Mouse (Mus musculus) heart, adult 2 months (tissue): ENCODE measurements at regions not wholly inside any gene's neighbourhood (a gene's known extent, or its start where the extent isn't known, plus 50 kb on each side); places are given as distances from the start of the nearest gene placed in this dataset.

Experiments used
- DNase-seq, 2 experiments: peaks; one replicate each; pipeline ENCODE4 v3.0.0; 2021
- H3K27ac ChIP-seq: fragments of 200-600 bp; 2 replicates; pipeline ENCODE4 v1.8.1; 2022
- H3K27me3 ChIP-seq: fragments of 200-500 bp; 2 replicates; pipeline ENCODE4 v1.6.1; 2012; ENCODE audit warnings: mild to moderate bottlenecking, low read length, inconsistent platforms, mixed read lengths; ENCODE audit not compliant: control insufficient read depth, insufficient read depth
- H3K36me3 ChIP-seq: fragments of 200-500 bp; 2 replicates; pipeline ENCODE4 v1.6.1; 2012; ENCODE audit warnings: low read length, inconsistent platforms; ENCODE audit not compliant: control insufficient read depth, insufficient read depth
- H3K4me1 ChIP-seq: fragments of 200-500 bp; 2 replicates; pipeline ENCODE4 v1.6.1; 2011; ENCODE audit warnings: low read length; ENCODE audit not compliant: control insufficient read depth, insufficient read depth
- H3K4me3 ChIP-seq: fragments of 200-600 bp; 2 replicates; pipeline ENCODE4 v1.8.1; 2022
- H3K79me2 ChIP-seq: fragments of 200-500 bp; replicated peaks from 2 replicates; pipeline ENCODE4 v1.6.1; 2012; ENCODE audit warnings: mild to moderate bottlenecking, inconsistent platforms, low read length, moderate library complexity, mixed read lengths; ENCODE audit not compliant: control insufficient read depth, insufficient read depth
- H3K9ac ChIP-seq: fragments of 200-500 bp; 2 replicates; pipeline ENCODE4 v1.6.1; 2012; ENCODE audit warnings: low read depth, mild to moderate bottlenecking, control low read depth, inconsistent platforms, low read length, mixed read lengths
- CTCF ChIP-seq: fragments of 200-600 bp; IDR thresholded peaks from 2 replicates; pipeline ENCODE4 v1.8.1; 2022; ENCODE audit warnings: antibody characterized with exemption, mild to moderate bottlenecking, moderate library complexity
- EP300 ChIP-seq: fragments of 200-500 bp; IDR thresholded peaks from 2 replicates; pipeline ENCODE4 v1.6.1; 2011; ENCODE audit warnings: low read depth, low read length, control low read depth; ENCODE audit not compliant: insufficient read depth
- POLR2A ChIP-seq: fragments of 200-500 bp; IDR thresholded peaks from 2 replicates; pipeline ENCODE4 v1.6.1; 2011; ENCODE audit warnings: mild to moderate bottlenecking, low read depth, low read length, control low read depth; ENCODE audit not compliant: insufficient read depth
- WGBS: fragments of 180-500 bp; shearing (Covaris S2); methylation state at CpG from one replicate; pipeline ENCODE4 v1.1.7; 2018; 5-methylcytosine and 5-hydroxymethylcytosine counted together
- intact Hi-C: fragments of 180-260 bp; cut with DNase I; formaldehyde crosslinking; loops from one replicate; pipeline ENCODE4 v1.15.1; 2025

DNA sequence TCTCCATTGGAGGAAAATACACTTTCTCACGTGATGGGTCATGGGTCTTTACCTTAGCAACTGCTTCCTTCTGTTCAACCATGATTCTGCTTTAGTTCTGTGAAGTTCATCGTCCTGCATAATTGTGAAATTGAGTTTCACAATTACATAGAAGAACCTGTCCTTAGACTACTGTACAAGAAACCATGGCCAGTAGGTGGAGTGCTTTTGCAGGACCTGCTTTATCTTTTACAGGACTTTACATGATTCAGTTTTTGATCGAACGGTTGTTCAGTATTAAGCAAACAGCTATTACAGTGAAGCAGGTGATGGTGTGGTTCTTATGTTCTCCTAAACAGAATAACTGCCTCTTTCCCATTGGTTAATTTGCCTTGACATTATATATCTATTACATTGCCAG is 910.2 kb upstream of the Tacstd2 start:
- H3K79me2 ChIP-seq: no peaks in the 10 kb centered on the region
- intact Hi-C loops: no loop called here
- H3K4me1 ChIP-seq: no peaks in the 10 kb centered on the region
- H3K27me3 ChIP-seq: no peaks in the 10 kb centered on the region
- H3K9ac ChIP-seq: no peak overlapping the region
- WGBS: 61% methylated on average over 4 of the region's 4 CpGs
- TF ChIP-seq CTCF (no peak), POLR2A (no peak), EP300 (no peak)
- no peak for DNase-seq
- no peaks in the 10 kb centered on the region for H3K36me3 ChIP-seq
- no peak overlapping the region for H3K27ac ChIP-seq
- H3K4me3 ChIP-seq: no peak overlapping the region

DNA sequence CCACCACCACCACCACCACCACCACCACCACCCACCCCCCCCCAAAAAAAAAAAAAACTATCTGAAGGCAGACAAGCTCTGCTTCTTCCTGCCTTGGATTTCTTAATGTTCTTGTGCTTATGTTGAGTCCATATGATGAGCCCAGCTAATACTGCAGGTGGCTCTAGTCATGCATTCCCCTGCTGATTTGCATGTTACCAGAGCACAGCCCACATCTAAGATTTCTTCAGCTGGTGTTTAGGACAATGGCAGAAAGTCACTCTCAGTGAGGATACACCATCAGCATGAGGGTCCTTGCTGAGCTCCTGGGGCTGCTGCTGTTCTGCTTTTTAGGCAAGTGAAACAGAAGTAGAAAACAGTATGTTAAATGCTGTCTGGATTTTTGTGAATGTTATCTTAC is 901.6 kb upstream of the Tacstd2 start:
- no peak overlapping the region for H3K9ac ChIP-seq
- no peaks in the 10 kb centered on the region for H3K4me1 ChIP-seq
- DNase-seq: no peak
- no peak for TF ChIP-seq EP300
- TF ChIP-seq CTCF: no peak
- TF ChIP-seq POLR2A: no peak
- no peaks in the 10 kb centered on the region for H3K79me2 ChIP-seq
- H3K4me3 ChIP-seq: no peak overlapping the region
- no peak overlapping the region for H3K27ac ChIP-seq
- H3K36me3 ChIP-seq: no peaks in the 10 kb centered on the region
- intact Hi-C loops: no loop called here
- no peaks in the 10 kb centered on the region for H3K27me3 ChIP-seq
